Mouse (Mus musculus) gastrocnemius, postnatal 36 days (tissue): ENCODE data around the gene Tcl1b3. TPM values are rescaled to one million over a fixed set of nuclear protein-coding genes. Genes with fewer than 3 reads are reported as not detected.
A peak's percentile ranks its signal among the peaks of the same experiment; 100 is the strongest.
"Not testable (repeated sequence)": the region's sequence is repeated elsewhere in the genome, so short reads cannot be mapped to it uniquely, and the experiment has no call there.

Experiments
- DNase-seq, 2 experiments: peaks; one replicate each; pipeline ENCODE4 v3.0.0; 2022
- intact Hi-C: fragments of 180-260 bp; cut with DNase I; formaldehyde crosslinking; loops from one replicate; pipeline ENCODE4 v1.15.1; 2025
- long read RNA-seq, 2 experiments: library from polyadenylated mRNA; stranded (forward); transcript quantifications; one replicate each; pipeline ENCODE4 v2.0.0; 2021
- total RNA-seq, 2 experiments: library from RNA; stranded (reverse); gene quantifications; 2 replicates each; pipeline ENCODE4 v1.2.3; 2021

The Tcl1b3 gene
- total RNA-seq, result not detected
- long read RNA-seq, experiment 1, result 0 reads
- long read RNA-seq, experiment 2, result 0 reads

GRCm38 (mm10) chr12:105190743-105191142 lies at the start of gene Tcl1b3:
Gene Tcl1b3 (plus strand): TSS chr12:105191043.
- intact Hi-C loops, DNase-seq: not testable (repeated sequence)

- no peak for DNase-seq
Observed at GRCm38 (mm10) chr12:105143096-105143495, 47.7 kb upstream of the Tcl1b3 start.

GRCm38 (mm10) chr12:105144928-105145327 lies 45.9 kb upstream of the Tcl1b3 start:
- intact Hi-C loops, DNase-seq: not testable (repeated sequence)

More at GRCm38 (mm10) chr12:105143096-105143495, 47.7 kb upstream of the Tcl1b3 start:
- intact Hi-C loops, result no loop called here

GRCm38 (mm10) chr12:105145714-105146113 lies 45.1 kb upstream of the Tcl1b3 start, which contains the start of gene Tcl1b2:
Gene Tcl1b2 (plus strand): TSS chr12:105146014.
- intact Hi-C loops, result no loop called here
- no peak for DNase-seq

- DNase-seq, intact Hi-C loops: not testable (repeated sequence)
Observed at GRCm38 (mm10) chr12:105155286-105155685, 35.6 kb upstream of the Tcl1b3 start.

- intact Hi-C loops, result no loop called here
- no peak for DNase-seq
Observed at GRCm38 (mm10) chr12:105158842-105159241, 32.0 kb upstream of the Tcl1b3 start.

GRCm38 (mm10) chr12:105159390-105159789 lies 31.5 kb upstream of the Tcl1b3 start, which contains the start of gene Tcl1b1:
Gene Tcl1b1 (plus strand): TSS chr12:105159690.
- intact Hi-C loops, result no loop called here
- DNase-seq, result no peak

GRCm38 (mm10) chr12:105166734-105167133 lies 24.1 kb upstream of the Tcl1b3 start:
- intact Hi-C loops, result no loop called here
- DNase-seq, result no peak

- intact Hi-C loops, result loop anchor here (10.0 kb wide), 1 partner anchor 119 kb away; no protein-coding TSS in a partner anchor
Observed at GRCm38 (mm10) chr12:105173366-105173765, 17.5 kb upstream of the Tcl1b3 start.

GRCm38 (mm10) chr12:105174318-105174717 lies 16.5 kb upstream of the Tcl1b3 start:
- intact Hi-C loops, result loop anchor here (10.0 kb wide), 1 partner anchor 120 kb away; no protein-coding TSS in a partner anchor
- DNase-seq, result peak; percentile 26 to 40

More at GRCm38 (mm10) chr12:105173366-105173765, 17.5 kb upstream of the Tcl1b3 start:
- DNase-seq, result no peak

GRCm38 (mm10) chr12:105176044-105176443 lies 14.8 kb upstream of the Tcl1b3 start, which contains the start of gene Tcl1b5:
Gene Tcl1b5 (plus strand): TSS chr12:105176344.
- intact Hi-C loops, result loop anchor here (10.0 kb wide), 1 partner anchor 121 kb away; no protein-coding TSS in a partner anchor
- not testable (repeated sequence) for DNase-seq

- intact Hi-C loops, DNase-seq: not testable (repeated sequence)
Observed at GRCm38 (mm10) chr12:105181040-105181644, 9.7 kb upstream of the Tcl1b3 start.

GRCm38 (mm10) chr12:105188980-105189379 lies 1.9 kb upstream of the Tcl1b3 start:
- DNase-seq, intact Hi-C loops: not testable (repeated sequence)

- DNase-seq, intact Hi-C loops: not testable (repeated sequence)
Observed at GRCm38 (mm10) chr12:105199684-105200497, 9.0 kb downstream of the Tcl1b3 start.

- intact Hi-C loops, DNase-seq: not testable (repeated sequence)
Observed at GRCm38 (mm10) chr12:105201657-105202056, 10.8 kb downstream of the Tcl1b3 start, which contains the start of gene Tcl1b4. Gene Tcl1b4 (plus strand): TSS chr12:105201957.

- intact Hi-C loops, result no loop called here
Observed at GRCm38 (mm10) chr12:105207071-105207470, 16.2 kb downstream of the Tcl1b3 start.

GRCm38 (mm10) chr12:105208441-105208840 lies 17.6 kb downstream of the Tcl1b3 start:
- intact Hi-C loops, result no loop called here

More at GRCm38 (mm10) chr12:105207071-105207470, 16.2 kb downstream of the Tcl1b3 start:
- no peak for DNase-seq

GRCm38 (mm10) chr12:105209231-105209630 lies 18.4 kb downstream of the Tcl1b3 start:
- intact Hi-C loops, result no loop called here
- no peak for DNase-seq

More at GRCm38 (mm10) chr12:105208441-105208840, 17.6 kb downstream of the Tcl1b3 start:
- no peak for DNase-seq

GRCm38 (mm10) chr12:105217101-105217760 lies 26.4 kb downstream of the Tcl1b3 start:
- intact Hi-C loops, result no loop called here
- no peak for DNase-seq
